Mouse (Mus musculus) adrenal gland, adult 8-10 months (tissue): Measurements from ENCODE around the gene Fam227a. TPM values are rescaled to one million over a fixed set of nuclear protein-coding genes. Genes with fewer than 3 reads are reported as not detected.

Source experiments
- DNase-seq: peaks from one replicate; pipeline ENCODE4 v3.0.0; 2022
- microRNA-seq, 2 experiments: library from miRNA; unstranded; fragments of <30 nt; microRNA quantifications; one replicate each; pipeline ENCODE4 v1.2.0; 2022
- total RNA-seq, 4 experiments: library from RNA; stranded (reverse); gene quantifications; 2 replicates each; pipeline ENCODE4 v1.2.4; 2022

Fam227a gene
- total RNA-seq, 4 experiments from 2014 or later, result 2.8 to 6.2 (median 4.4) TPM

GRCm38 (mm10) chr15:79615501-79615900 lies 43.3 kb downstream of the Fam227a start:
- DNase-seq, result no peak

GRCm38 (mm10) chr15:79609226-79609625 lies 49.5 kb downstream of the Fam227a start:
- DNase-seq, result no peak

- DNase-seq, result no peak
These were observed 50.5 kb downstream of the Fam227a start for GRCm38 (mm10) chr15:79608214-79608613.

- DNase-seq, result no peak
These were observed 51.0 kb downstream of the Fam227a start for GRCm38 (mm10) chr15:79607757-79608156.

- no peak for DNase-seq
These were observed 52.6 kb downstream of the Fam227a start for GRCm38 (mm10) chr15:79606161-79606560.

GRCm38 (mm10) chr15:79604990-79605665 lies 53.6 kb downstream of the Fam227a start, which contains the start of gene Dmc1:
Gene Dmc1, minus strand, starts transcription at chr15:79605109.
- peak; percentile 23 for DNase-seq

- no peak for DNase-seq
These were observed 58.6 kb downstream of the Fam227a start for GRCm38 (mm10) chr15:79600176-79600575.

GRCm38 (mm10) chr15:79598715-79599114 lies 60.0 kb downstream of the Fam227a start:
- DNase-seq, result no peak

- no peak for DNase-seq
These were observed 77.2 kb downstream of the Fam227a start for GRCm38 (mm10) chr15:79581581-79581980.

GRCm38 (mm10) chr15:79577671-79578426 lies 80.9 kb downstream of the Fam227a start:
- no peak for DNase-seq

GRCm38 (mm10) chr15:79576947-79577346 lies 81.8 kb downstream of the Fam227a start:
- DNase-seq, result no peak

- no peak for DNase-seq
These were observed 83.1 kb downstream of the Fam227a start for GRCm38 (mm10) chr15:79575543-79576222.

- DNase-seq, result no peak
These were observed 96.3 kb downstream of the Fam227a start for GRCm38 (mm10) chr15:79562417-79562816.

- no peak for DNase-seq
These were observed 99.1 kb downstream of the Fam227a start for GRCm38 (mm10) chr15:79559649-79560048.

Small RNAs within 50 kb of the gene (microRNA-seq; reads per million reads assigned to microRNA genes)
- gene Gm27903, result 0 reads per million in 2 experiments

Other genes with a start within 250 kb of the Fam227a start
- 100 to 1,000 TPM in 2 of 4 experiments, 10 to 100 TPM in 2; 80.4 to 126 (median 97.1) TPM for gene Csnk1e, start 203.4 kb downstream of the Fam227a start, total RNA-seq
- gene Kcnj4, start 153.7 kb downstream of the Fam227a start, total RNA-seq, result 1 to 10 TPM in 2 of 4 experiments, under 1 TPM in 2; 0.38 to 6.2 (median 2.8) TPM
- gene Kdelr3, start 142.5 kb downstream of the Fam227a start, total RNA-seq, result 1 to 10 TPM; 2.1 to 5.3 (median 2.8) TPM
- gene Ddx17, start 112.2 kb downstream of the Fam227a start, total RNA-seq, result 100 to 1,000 TPM; 277 to 438 (median 365) TPM
- gene Dmc1, start 53.8 kb downstream of the Fam227a start, total RNA-seq, result 1 to 10 TPM; 1.5 to 6.3 (median 2.7) TPM
- gene Cby1, start 243 bp upstream of the Fam227a start, total RNA-seq, result 10 to 100 TPM; 21.7 to 31.1 (median 24.9) TPM
- gene Tomm22, start 11.9 kb upstream of the Fam227a start, total RNA-seq, result 100 to 1,000 TPM in 2 of 4 experiments, 10 to 100 TPM in 2; 95.5 to 120 (median 105) TPM
- 10 to 100 TPM; 22.8 to 30.3 (median 25.0) TPM for gene Josd1, start 29.0 kb upstream of the Fam227a start, total RNA-seq
- gene Gtpbp1, start 31.9 kb upstream of the Fam227a start, total RNA-seq, result 10 to 100 TPM; 27.2 to 43.1 (median 32.1) TPM
- gene Sun2, start 83.6 kb upstream of the Fam227a start, total RNA-seq, result 10 to 100 TPM; 48.3 to 71.4 (median 53.9) TPM
- gene Dnal4, start 118.9 kb upstream of the Fam227a start, total RNA-seq, result 10 to 100 TPM; 22.0 to 27.1 (median 23.5) TPM
- 10 to 100 TPM in 2 of 4 experiments, 1 to 10 TPM in 2; 6.4 to 11.9 (median 9.4) TPM for gene Nptxr, start 145.8 kb upstream of the Fam227a start, total RNA-seq
- 1 to 10 TPM in 3 of 4 experiments, not detected in 1; 1.1 to 2.4 (median 1.6) TPM for gene Npcd, start 175.3 kb upstream of the Fam227a start, total RNA-seq
- gene Cbx6, start 175.7 kb upstream of the Fam227a start, total RNA-seq, result 10 to 100 TPM; 55.0 to 88.9 (median 65.5) TPM
- gene Apobec3, start 232.7 kb upstream of the Fam227a start, total RNA-seq, result 10 to 100 TPM; 16.1 to 29.3 (median 22.9) TPM